Mouse (Mus musculus): ENCODE measurements at regions not wholly inside any gene's neighbourhood (a gene's known extent, or its start where the extent isn't known, plus 50 kb on each side); places are given as distances from the start of the nearest gene placed in this dataset.

GRCm38 (mm10) chr4:114353058-114353457 is 53.5 kb upstream of the Trabd2b start:
- no peak for DNase-seq (ENCODE audit: low spot score)

All from yolk sac, embryonic 10.5 days (tissue).